Mouse (Mus musculus) lung, postnatal 36 days (tissue): ENCODE results near the gene Tmem211.

Experiments
- DNase-seq: peaks from one replicate; pipeline ENCODE4 v3.0.0; 2022; ENCODE audit warnings: mixed read lengths

Gene Tmem211

DNA sequence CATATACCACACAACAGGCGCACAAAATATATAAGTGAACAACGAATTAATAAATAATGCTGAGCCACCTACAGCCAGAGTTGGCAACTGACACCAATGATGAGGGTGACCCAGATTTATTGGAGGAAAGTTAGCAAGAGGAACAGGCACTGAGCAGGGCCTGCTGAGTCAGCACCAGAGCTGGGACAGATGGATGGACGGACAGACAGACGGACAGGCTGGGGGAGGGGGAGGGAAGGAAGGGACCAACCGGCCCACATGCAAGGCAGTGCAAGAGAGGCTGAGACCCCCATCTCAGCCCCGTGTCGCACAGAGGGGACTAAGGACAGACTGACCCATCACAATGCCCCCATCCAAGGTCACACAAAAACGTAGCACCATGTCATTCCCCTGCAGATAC, 12.7 kb upstream of the Tmem211 start:
- DNase-seq, result no peak

DNA sequence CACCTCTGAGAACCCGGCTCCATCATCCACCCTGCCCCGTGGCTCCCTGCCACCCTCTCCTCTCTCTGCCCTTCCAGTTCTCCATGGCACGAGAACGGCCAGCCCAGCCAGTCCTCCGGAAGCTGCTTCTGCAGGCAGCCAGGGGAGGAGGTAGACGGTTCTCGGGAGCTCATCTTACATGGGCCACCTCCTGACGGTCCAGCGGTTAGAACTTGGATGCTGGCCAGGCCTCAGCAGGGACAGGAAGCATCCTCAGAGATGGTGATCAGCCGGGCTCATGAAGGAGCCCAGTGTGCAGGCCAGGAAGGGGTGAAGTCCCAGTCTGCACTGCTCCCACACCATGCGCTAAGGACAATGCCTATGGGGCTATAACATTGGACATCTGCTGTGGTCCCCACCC, 12.3 kb upstream of the Tmem211 start:
- peak; percentile 72 for DNase-seq

DNA sequence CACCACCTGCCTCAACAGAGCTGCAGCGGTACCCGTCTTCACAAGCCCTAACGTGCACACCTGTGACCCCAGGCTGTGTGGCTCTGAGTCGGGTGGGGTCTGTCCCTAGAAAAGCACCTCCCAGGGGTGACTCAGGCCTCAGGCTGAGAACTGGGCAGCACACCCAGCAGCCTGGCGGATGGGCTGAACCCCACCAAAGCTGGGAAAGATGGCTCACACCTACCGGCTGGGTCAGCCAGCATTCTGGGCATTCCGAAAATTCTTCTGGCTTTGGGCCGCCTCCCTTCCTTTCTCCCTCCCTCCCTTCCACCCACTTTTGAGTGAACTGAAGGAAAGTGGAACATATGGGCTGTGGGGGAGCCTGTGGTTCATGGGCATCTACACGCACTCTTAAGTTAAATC, 11.1 kb upstream of the Tmem211 start:
- no peak for DNase-seq

- no peak for DNase-seq
Measured at GRCm38 (mm10) chr5:113216328-113216960, 10.3 kb upstream of the Tmem211 start.

DNA sequence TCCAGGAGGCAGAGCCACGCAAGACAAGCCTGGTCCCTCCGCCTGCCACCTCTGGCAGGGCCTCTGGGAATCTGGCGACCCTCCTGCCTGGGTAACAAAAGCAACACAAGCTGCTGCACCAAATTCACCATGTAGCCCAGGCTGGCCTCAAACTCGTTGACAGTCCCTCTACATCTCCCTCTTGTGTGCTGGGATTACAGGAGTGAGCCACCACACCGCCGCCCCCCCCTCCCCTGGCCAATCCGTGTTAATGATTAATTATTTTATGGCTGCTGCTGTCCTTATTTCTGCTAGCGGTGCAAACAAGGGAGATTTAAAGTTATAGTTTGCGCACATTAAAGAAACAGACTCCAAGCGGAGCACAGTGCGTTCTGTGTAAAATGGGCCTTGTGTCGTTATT, 9.6 kb upstream of the Tmem211 start:
- DNase-seq, result no peak

DNA sequence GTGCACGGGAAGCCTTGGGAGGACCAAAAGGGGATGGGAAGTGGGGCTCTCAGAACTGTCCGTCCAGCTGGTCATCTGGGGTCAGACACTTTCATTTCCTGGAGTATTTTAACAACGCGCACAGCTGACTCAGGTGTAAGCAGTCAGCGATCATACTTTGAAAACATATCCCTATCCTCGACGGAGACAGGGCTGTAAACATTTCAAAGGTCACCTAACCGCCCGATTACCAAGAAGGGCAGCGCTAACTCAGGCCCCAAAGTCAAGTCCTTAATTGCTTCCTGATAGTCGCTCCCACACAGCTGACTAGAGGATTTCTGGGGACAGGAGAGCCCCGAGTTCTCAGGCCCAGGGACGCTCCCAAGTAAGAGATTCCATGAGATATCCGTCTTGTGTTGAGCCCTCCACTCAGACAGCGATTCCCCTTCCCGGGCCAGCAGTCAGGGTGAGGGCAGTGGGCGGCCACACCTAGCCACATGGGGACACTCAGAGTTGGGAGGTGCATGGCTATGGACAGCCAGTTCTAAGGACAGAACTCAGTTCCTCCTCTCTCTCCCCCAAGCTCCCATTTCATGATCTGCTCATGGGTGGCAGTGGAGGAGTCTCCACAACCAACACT, 8.0 kb upstream of the Tmem211 start:
- DNase-seq, result no peak

DNA sequence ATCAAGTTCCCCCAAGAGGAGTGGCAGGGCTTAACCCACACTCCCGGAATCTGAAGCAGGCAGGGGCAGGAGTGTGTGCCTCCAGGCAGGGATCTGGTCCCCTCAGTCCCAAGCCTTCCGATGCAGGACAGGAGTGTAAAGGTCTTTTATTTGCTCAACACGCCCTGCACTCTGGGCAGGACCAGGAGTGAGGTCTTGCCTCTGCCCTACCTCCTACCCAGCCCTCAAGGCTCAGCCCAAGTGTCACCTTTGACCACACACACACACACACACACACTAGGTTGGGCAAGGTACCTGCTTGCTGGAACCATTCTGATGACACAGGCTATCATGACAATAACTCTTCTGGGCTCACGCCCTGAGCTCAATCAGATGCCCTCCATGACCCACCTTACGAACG, 7.3 kb upstream of the Tmem211 start:
- no peak for DNase-seq

DNA sequence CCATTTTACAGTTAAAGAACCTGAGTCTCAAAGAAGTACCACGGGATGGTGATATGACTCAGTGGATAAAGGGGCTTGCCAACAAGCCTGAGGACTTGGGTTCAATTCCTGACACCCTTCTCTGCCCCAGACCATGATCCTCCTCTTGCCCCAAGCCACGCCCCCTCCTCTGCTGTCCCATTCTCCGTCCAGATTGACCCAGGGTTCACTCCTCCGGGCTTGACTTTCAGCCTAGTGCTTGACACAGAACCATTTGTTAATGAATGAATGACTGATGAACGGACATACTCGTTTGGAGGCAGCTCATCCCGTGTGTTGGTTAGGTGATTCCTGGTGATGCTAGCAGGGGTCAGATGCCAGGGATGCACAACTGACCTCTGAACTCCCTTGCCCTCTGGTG, 6.8 kb upstream of the Tmem211 start:
- no peak for DNase-seq

- peak; percentile 38 for DNase-seq
Measured at GRCm38 (mm10) chr5:113220383-113221146, 6.1 kb upstream of the Tmem211 start.

- peak; percentile 83 for DNase-seq
Measured at GRCm38 (mm10) chr5:113221147-113221865, 5.4 kb upstream of the Tmem211 start, which contains the start of gene 2900026A02Rik. Gene 2900026A02Rik, minus strand, starts transcription at chr5:113221236.

DNA sequence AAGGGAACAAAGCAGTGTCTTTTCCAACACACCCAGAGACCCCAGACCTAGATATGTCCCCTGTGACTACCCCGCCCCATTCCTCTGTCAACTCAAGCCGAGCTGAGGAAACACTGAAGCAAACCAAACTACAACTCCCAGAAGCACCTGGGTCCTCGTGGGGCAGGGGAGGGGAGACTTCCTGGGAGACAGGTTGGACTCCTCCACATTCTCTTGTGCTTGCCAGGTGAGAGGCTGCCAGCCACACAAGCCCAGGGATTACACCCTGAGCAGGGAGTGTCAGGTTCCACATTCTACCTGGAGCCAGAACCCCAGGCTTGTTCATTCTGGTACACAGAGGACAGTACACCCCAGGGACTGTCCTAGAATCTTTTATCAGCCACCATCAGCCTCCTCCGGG, 2.8 kb upstream of the Tmem211 start:
- DNase-seq, result peak; percentile 47

DNA sequence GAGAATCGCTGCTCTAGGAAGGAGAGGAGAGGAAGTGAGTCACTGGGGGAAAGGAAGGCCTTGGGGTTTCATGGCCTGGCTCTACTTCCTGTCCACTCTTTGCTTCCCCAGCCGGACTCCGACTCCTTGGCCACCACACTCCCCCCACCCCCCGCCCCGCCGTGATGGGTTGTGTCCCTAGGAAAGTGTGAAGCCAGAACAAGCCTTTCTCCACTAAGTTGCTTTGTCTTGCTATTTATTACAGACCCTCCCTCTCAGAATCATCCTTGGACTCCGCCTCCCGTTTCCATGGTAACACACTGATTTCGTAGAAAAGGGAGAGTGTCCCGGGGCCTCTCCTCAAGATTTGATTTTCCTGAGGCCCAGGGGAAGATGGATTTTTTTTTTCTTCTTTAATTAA, 1.4 kb upstream of the Tmem211 start:
- no peak for DNase-seq

GRCm38 (mm10) chr5:113225686-113226435, 848 bp upstream of the Tmem211 start:
- DNase-seq, result no peak

- DNase-seq, result no peak
Measured at GRCm38 (mm10) chr5:113230196-113230595, 3.5 kb downstream of the Tmem211 start.

DNA sequence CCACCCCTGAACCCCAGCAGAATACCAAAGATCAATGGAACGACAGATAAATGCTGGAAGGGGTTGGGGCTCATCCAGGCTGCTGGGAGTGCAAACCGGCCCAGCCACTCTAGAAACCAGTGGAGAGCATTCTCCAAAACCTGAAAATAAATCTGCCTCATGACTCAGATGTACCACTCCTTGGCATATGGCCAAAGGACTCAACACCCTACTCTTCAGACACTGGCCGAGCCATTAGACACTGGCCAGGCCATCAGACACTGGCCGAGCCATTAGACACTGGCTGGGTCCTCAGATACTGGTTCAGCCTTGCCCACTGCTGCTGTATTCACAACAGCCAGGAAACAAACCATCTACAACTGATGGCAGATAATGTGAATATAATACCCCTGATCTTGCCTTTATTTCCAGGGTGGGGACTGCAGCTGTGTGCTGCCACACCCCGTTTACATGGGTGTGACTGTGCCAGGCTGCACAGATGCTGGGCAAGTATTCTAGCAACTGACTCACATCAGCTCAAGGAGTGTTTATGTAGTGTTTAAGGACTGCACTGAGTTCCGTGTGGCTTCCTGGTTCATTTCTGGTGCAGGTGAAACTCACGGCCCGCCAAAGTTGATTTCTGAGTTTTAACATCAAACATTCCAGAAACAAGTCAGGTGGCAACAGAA, 22.7 kb downstream of the Tmem211 start:
- peak; percentile 30 for DNase-seq

DNA sequence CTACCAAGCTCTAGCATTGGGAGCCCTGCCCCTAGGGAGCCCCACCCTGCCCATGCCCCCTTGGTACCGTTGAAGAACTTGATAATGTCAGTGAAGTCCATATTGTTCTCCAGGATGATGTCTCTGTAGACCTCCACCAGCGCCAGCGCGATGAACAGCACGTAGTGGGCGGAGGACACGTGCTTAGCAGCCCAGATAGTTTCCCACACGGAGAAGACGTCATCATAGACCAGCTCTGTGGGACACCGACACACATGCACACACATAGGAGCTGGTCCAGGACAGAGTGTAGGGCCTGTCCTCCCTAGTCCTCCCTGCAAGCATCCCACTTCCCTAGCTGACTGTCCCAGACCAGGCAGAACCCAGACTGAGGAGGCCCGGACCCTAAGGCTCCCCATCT, 24.1 kb downstream of the Tmem211 start:
- no peak for DNase-seq

- DNase-seq, result no peak
Measured at GRCm38 (mm10) chr5:113265637-113266036, 38.9 kb downstream of the Tmem211 start.

- DNase-seq, result no peak
Measured at GRCm38 (mm10) chr5:113268246-113268645, 41.5 kb downstream of the Tmem211 start.

DNA sequence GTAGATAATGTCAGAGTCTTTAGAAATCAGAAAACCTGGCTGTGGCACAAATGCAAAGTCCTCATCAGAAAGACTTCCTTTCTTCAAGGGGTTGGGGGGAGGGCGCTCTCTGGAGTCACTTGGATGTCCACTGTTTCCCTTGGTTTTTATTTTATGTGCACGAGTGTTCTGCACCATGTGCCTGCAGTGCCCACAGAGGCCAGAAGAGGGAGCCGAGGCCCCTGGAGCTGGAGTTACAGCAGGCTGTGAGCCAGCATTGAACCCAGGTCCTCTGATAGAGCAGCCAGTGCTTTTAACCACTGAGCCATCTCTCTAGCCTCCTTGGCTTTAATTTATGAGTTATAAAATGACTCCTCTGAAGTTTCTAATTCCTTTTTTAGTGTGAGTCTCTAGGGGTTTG, 43.3 kb downstream of the Tmem211 start:
- no peak for DNase-seq

GRCm38 (mm10) chr5:113271207-113271811, 44.6 kb downstream of the Tmem211 start:
- DNase-seq, result no peak

DNA sequence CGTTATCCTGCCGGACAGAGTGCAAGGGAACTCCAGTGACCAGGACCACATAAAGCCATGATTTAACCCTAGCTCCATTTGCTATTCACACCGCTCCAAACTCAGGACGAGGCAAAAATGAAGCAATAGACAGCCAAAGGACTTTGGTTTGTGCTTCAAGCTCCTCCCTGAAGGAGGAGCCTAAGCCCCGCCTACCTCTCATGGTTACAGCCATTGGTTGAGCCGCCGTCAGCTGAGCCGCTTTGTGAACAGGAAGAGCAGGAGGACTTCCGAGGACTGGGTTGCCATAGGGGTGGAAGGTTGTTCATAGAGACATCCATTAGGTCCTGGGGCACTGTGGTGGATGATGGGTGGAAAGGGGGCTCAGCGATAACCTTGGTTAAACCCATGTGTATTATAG, 49.1 kb downstream of the Tmem211 start:
- no peak for DNase-seq
